Mouse (Mus musculus): ENCODE results near the gene Yy1.
A peak's percentile ranks its signal among the peaks of the same experiment; 100 is the strongest.

Yy1 gene

GRCm38 (mm10) chr12:108780108-108780877, 12.5 kb upstream of the Yy1 start:
- DNase-seq, result no peak

- no peak for DNase-seq
Measured at GRCm38 (mm10) chr12:108785161-108785560, 7.6 kb upstream of the Yy1 start.

GRCm38 (mm10) chr12:108787329-108787728, 5.4 kb upstream of the Yy1 start:
- peak; percentile 3 for DNase-seq

GRCm38 (mm10) chr12:108792152-108792545, 624 bp upstream of the Yy1 start:
- DNase-seq, result peak; percentile 82

- peak; percentile 65 for DNase-seq
Measured at GRCm38 (mm10) chr12:108793453-108793941, 724 bp downstream of the Yy1 start.

- DNase-seq, result peak; percentile 83
Measured at GRCm38 (mm10) chr12:108794078-108794711, 1.4 kb downstream of the Yy1 start.

GRCm38 (mm10) chr12:108794979-108795537, 2.3 kb downstream of the Yy1 start:
- peak; percentile 52 for DNase-seq

- DNase-seq, result no peak
Measured at GRCm38 (mm10) chr12:108801613-108802012, 8.8 kb downstream of the Yy1 start.

- no peak for DNase-seq
Measured at GRCm38 (mm10) chr12:108804388-108804787, 11.6 kb downstream of the Yy1 start.

GRCm38 (mm10) chr12:108808465-108808864, 15.7 kb downstream of the Yy1 start:
- DNase-seq, result no peak

GRCm38 (mm10) chr12:108809771-108810170, 17.0 kb downstream of the Yy1 start:
- no peak for DNase-seq

GRCm38 (mm10) chr12:108810309-108810708, 17.5 kb downstream of the Yy1 start:
- no peak for DNase-seq

GRCm38 (mm10) chr12:108811133-108811532, 18.4 kb downstream of the Yy1 start:
- peak; percentile 57 for DNase-seq

GRCm38 (mm10) chr12:108812463-108812862, 19.7 kb downstream of the Yy1 start:
- DNase-seq, result no peak

- DNase-seq, result no peak
Measured at GRCm38 (mm10) chr12:108814470-108814869, 21.7 kb downstream of the Yy1 start.

- DNase-seq, result no peak
Measured at GRCm38 (mm10) chr12:108816569-108816968, 23.8 kb downstream of the Yy1 start.

- DNase-seq, result no peak
Measured at GRCm38 (mm10) chr12:108820461-108820860, 27.7 kb downstream of the Yy1 start.

GRCm38 (mm10) chr12:108823036-108823435, 30.3 kb downstream of the Yy1 start:
- peak; percentile 22 for DNase-seq

- no peak for DNase-seq
Measured at GRCm38 (mm10) chr12:108824225-108824874, 31.6 kb downstream of the Yy1 start.

- peak; percentile 46 for DNase-seq
Measured at GRCm38 (mm10) chr12:108825561-108826224, 32.9 kb downstream of the Yy1 start.

GRCm38 (mm10) chr12:108826282-108826957, 33.6 kb downstream of the Yy1 start:
- DNase-seq, result peak; percentile 93

- peak; percentile 87 for DNase-seq
Measured at GRCm38 (mm10) chr12:108826958-108827535, 34.3 kb downstream of the Yy1 start.

Measured in cerebellum, adult 9-10 months (tissue).